Mouse (Mus musculus) MN1 (cell line): ENCODE measurements around the gene Cobll1.
A peak's percentile ranks its signal among the peaks of the same experiment; 100 is the strongest.

Experiments
- DNase-seq: peaks from one replicate; pipeline ENCODE4 v3.0.0-alpha.2; 2016; ENCODE audit warnings: low spot score

The Cobll1 gene

DNA sequence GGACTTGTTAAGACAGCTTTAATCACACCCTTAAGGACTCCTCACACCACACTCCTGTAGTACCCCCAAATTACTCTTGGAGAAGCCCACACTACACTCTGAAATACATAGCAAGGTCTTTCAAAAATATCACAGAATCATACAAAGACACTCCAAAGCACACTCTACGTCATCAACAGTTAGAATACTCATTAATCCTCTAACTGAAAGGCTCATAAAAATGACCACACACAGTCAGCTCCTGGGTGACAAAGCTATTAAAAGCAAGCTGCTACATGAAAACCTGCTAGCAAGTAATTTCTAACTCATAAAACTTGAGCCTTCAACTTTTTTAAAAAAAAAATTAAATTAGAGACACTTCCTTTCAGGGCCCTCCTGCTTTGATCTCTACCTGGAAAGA, 91.8 kb downstream of the Cobll1 start:
- DNase-seq = no peak

DNA sequence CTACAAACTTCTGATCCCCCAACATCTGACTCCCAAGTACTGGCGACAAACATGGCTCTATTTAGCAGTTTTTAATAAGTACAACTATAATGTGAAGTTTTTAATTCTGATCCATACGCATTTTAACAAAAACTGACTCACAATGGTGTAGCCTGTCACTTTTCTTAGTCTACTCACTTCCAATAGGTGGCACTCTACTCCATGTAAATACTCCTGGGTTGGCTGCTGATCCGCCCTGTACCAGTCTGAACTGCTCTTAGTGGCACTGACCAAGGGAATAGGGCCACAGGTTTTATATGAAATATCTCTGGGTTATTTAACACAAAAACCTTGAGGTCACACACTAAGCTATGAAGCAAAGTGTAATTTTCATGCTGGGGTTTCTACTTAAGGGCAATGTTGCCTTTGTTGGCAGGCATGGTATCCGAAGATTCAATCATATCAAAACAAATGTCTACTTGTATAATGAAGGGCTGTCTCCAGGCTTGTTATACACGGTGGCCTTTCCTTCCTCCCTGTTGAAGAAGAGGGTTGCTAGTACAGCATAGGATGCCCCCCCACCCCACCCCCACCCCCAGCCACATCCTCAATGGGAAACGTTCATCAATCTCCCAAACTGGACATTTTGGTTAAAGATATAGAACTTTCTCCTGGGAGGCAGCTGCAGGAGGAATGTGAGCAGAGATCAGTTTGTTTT, 93.6 kb downstream of the Cobll1 start:
- peak; percentile 46 for DNase-seq

DNA sequence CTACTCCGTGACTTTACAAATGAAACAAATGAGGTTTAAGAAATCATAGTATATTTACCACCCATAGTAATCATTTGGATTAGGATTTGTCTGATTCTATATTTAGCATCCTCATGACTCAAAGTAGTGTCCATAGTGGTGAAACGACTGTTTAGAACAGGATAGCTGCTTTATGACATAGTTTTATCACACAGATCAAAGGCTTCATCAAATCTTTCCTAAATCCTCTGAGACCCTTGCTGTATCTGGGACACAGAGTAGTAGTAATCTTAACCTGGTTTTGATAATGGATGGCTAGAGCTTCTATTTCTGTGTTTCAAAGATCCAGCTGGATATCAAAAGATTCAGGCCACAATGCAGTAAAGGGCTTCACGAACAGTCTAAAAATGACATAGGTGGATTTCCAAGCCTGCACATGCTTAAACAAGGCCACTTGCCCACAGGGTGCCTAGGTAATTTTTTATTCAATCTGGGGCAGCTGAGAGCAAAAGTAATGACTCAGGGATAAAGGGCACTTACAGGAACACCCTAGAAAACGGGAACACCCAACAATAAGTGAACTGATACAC, 98.0 kb downstream of the Cobll1 start:
- DNase-seq = no peak

DNA sequence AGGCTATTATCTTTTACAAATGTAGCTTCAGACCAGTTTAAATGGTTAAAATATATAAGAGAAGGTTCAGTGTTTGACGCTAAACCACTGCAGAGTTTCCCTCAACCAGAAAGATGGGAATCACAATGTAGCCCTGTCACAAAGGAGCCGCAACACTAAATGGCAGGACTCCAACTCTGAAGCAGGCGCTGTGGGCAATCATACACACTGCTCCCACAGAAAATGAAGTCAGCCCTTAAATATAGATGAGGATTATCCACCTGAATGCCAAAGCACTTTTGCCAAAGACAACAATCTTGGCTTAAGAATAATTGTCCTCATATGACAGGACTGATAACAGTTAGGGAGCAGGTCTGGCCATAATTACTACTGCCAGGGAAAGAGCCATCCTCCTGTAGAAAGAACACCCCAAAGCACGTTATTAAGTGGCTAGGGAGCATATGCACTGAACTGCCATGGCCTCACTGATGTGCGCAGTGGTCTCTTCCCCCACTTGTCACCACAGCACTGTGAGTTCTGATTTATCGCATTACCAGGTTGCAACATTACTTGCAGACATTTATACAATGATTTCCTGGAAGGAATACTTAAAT, 98.8 kb downstream of the Cobll1 start:
- DNase-seq = no peak

DNA sequence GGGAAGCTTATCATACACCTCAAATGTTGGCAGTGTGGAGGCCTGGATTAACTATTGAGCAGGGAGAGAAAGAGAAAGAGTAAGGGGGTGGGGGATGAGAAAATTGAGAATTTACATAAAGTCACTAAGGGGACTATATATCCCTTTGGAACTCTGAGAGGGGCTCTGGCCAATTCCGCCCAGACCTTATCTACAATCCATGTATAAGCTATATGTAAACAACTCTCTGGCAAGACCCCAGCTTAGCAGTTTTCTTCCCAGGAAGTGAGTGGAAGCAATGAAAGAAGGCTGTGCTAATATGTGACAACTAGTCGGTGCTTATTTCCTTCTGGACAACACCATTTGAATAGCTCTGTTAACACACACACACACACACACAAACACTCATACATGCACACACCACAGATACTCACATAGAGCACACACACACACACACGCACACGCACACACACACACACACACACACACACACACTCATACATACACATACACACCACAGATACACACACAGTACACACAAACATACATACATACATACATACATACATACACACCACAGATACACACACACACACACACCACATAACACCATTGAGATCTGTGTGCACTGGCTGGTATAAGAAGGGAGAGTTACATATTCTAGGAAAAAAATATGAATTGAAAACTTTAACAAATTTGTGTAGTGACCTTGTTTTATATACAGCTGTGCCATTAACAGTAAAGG, 99.4 kb downstream of the Cobll1 start:
- DNase-seq = no peak

DNA sequence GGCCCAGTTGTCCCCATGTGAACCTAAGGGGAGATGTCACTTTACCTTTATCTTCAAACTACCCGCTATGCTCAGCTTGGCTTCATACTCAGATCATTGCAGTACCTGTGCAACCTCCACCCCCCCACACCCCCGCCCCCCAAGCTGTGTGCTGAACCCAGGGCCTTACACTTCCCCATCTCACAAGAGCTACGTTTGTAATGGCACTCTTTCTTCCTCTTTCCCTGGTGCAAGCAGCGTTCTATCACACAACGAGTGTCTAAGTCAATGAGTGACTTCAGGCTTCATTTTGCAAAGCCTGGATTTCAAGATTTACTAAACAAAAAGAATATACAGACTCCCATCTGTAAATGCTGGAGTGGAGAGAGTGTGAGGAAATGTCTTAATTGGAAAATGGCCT, 100.2 kb downstream of the Cobll1 start:
- DNase-seq = no peak

DNA sequence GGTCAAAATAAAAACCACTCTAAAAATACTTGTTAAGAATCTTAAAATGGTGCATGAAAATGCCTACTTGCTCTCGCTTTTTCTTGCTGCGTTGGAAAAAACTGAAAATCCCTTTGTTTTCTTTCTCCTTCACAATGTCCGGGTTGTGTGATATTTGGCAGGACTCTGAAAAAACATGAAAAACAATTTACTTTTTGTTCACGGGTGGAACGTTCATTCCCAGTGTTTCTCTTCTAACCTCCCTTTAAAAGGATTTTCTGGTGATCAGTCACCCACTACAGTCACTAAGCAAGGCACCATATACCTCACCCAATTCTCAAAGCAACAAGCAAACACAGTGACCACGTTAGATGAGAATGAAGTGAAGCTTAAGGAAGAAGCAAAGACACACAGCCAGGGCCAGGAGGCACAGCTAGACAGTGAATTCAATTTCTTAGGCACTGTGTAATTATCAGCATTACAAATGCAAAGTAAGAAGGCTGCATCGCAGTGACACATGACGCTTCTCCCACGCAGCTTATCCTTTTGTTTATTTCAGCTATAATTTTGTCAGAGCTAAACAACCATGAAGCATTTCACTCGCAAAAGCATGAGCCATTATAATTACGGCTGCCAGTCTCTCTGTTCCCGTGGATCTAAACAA, 112.9 kb downstream of the Cobll1 start:
- no peak for DNase-seq

DNA sequence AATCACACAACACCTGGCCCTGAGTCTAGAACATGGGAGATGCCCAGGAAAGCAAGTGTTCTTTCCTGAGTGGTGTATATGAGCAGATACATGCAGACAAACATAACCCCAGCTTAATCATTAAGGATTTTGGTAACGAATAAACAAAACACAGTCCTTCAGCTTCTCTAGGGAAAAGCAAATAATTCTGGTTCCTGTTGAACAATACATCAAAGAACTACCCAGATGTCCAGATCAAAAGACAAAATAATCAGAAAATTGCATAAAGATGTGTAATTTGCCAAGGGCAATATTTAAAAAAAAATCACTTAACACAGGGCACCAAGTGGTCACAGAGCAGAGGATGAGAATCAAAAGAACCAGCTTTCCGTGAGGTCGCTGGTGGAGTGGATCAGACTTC, 115.5 kb downstream of the Cobll1 start:
- no peak for DNase-seq

DNA sequence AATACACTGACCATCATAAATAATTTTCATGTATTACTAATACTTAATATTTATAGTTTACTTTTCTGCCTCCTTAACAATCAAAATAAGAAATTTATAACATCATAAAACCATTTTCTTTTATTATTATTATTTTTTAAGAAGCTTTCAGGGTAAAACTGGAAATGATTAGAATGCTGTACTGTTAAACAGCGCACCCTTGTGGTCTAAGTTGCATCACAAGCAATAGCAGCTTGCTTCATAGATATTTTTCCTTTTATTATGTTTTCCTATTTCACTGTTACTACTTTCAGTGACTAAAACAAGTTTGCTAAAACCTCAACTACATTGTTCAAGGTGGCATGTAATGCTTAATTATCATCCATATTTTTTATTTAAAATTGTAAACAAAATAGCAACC, 117.8 kb downstream of the Cobll1 start:
- peak; percentile 43 for DNase-seq

DNA sequence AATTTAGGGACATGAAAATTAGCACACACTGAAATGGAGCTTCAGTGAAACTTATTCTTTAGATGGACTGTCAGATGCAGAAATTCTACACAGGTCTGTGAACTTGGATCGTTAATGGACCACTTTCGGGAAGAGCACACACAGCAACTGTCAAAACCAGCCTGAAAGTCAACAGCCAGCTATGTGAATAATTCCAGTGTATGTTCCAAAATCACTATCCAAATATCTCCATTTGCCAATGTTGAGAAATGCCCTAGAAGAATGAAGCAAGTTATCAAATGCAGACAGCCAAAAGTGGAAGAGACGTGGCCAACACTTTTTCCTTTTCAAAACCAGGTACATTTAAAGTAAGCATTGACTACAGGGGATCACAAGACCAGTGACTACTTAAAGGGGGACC, 118.2 kb downstream of the Cobll1 start:
- no peak for DNase-seq

DNA sequence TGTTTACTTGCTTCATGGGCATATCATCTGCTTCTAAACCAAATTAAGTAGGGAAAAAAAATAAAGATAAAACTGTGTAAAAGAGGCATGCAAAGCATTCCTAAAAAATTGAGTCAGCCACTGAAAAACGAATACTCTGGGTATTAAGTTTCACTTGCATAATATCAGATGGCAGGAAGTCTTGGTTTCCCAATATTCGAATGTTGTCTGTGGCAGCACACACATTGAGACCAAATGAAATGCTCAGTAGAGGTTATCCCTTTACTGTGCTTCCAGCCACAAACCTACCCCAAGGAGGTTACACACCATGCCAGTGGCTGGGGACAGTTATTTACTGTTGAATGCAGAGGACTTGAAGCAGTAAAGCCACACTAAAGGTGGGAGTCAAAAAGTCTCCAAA, 119.1 kb downstream of the Cobll1 start:
- DNase-seq = no peak

DNA sequence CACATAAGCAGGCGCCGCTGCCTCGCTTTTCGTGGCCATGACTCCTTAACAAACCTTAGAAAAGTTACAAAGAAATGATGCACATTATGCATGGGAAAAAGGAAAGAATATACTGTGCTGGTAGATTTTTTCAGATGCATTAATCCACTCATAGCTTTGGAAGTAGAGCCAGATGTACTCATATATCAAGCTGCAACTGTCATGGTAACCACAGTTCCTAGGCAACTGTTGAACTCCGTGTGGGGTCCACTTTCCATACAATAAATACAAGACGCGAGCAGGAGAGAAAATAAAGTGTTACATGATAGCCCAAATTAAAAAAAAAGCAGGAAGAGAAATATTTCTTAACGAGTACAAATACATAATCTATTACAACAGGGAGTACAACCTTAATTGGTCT, 119.5 kb downstream of the Cobll1 start:
- no peak for DNase-seq

DNA sequence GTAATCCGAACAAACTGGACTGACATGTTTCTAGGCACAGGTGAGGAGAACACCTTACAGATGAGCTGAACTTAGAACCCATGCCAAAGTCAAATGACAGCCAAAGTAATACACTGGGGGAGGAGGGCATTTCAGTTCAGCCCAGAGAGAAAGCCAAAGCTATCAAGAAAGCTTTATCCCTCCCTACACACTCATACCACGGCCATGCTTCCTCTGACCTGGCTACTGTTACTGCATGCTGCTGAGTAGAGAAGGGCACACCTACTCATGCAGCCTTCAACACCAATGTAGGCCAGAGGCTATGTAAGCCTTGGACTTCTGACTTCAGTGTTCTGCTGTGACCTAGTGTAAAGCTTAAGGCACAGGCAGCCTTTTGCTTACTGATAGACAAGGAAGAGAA, 120.1 kb downstream of the Cobll1 start:
- DNase-seq = no peak

DNA sequence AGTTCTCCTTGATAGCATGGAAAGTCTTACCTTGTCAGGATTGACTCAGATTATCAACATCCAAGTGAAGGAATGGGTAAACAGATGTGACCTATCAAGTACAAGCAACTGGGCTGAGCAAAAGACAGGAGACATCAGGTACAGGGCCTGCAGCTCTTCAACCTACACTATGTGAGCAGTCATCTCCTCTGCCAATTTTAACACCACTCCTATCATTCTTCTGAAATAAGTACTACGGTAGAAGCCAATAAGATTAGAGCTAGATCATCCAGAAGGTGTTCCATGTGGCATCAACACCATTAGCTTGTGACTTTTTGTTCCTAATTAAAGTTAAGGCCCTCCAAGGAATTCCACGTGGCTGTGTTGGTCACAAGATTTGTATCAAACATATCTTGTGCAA, 121.3 kb downstream of the Cobll1 start:
- DNase-seq = no peak

DNA sequence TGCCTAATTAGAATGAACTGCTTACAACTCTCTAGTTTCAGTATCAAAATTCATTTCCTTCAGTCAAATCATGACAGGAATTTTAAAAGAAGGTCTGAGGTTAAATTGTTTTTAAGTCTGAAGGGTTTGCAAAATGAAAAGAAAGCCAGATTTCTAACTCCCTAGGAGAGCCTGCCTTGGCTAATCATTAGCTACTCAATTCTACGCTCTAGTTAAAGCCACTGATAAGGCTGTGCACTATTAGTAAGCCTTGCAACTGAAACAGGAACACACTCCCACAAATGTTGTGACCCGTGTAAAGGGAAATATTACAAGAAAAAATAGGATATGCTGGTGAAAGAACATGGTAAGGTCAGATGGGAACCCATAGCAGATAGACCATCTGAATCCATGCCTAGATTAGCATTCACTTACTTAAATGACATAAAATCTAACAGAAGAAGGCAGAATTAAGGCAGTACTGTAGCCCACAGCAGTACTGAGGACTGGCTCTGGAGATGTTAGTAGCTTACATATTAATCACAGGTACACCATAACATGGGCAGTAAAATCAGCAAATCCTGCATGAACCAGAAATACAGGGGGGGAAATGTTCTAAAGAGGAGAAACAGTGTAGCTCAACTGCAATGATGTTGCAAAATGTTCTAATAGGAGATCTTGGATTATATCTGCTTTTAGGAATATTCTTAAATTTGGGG, 122.6 kb downstream of the Cobll1 start:
- no peak for DNase-seq

DNA sequence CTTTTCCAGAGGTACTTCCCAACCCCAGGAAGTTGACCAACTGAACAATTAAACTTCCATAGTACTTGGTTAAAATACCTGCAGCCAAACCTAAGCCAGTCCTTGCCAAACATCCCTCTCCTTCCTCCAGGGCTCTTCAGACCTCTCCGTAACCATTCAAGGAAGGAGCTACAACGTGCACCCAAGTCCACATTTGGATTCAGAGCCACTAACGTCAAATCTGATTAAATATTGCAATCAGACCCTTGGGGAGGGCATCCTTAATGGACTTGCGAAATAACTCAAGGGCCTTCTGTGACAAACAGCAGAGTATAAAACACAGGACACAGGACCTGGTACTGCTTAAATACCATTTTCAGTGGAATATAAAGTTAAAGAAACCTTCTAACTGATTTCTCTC, 126.0 kb downstream of the Cobll1 start:
- no peak for DNase-seq

DNA sequence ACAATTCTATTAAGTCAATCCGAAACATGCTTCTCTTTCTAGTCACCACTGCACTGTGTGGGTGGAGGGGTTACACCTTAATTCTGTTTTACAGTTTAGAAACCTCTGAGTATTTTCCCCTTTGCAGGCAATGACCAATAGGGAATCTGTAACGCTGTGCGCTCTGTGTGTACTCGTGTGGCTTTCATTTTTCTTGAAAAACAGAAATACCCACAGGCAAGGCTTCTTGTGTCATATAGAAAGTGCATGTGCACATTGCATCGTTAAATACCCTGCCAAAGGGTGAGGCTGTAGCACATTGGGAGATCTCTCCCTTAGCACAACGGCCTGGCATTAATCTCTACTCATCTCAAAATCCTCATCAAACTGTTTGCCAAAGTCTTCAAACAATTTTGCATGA, 134.6 kb downstream of the Cobll1 start:
- DNase-seq = no peak

DNA sequence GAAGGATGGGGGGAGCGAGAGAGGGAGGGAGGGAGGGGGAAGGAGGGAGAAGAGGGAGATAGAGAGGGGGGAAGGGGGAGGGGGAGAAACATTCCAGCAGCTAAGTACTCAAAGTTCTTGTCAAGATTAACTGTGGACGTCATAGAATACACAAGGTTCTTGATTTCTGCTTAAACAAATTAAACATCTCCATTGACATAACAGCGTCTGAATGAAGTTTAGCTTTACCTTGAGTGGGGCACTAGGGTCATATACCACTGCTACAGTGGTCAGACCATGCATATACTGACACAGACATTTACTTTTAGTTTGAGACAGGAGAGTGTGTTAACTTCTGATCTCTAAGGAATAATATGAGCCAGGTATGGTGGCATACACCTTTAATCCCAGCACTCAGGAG, 135.4 kb downstream of the Cobll1 start:
- DNase-seq = no peak

DNA sequence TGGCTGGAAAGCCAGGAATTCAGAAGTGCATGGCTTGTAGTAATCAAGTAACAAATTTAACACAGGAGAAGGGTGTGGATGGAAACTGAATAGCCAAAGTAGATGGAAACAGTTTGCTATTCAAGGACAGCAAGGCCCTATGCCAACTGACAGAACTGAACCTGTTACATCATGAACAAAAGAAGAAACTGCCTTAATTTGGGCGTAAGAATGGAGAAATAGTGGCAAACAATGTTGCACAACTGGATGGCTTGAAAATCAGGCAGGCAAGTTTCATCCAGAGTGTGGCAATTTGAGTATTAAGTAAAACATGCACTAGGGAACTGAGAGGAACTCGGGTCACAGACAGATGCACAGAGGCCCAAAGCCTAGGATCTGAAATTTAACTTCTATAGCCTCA, 137.8 kb downstream of the Cobll1 start:
- no peak for DNase-seq

DNA sequence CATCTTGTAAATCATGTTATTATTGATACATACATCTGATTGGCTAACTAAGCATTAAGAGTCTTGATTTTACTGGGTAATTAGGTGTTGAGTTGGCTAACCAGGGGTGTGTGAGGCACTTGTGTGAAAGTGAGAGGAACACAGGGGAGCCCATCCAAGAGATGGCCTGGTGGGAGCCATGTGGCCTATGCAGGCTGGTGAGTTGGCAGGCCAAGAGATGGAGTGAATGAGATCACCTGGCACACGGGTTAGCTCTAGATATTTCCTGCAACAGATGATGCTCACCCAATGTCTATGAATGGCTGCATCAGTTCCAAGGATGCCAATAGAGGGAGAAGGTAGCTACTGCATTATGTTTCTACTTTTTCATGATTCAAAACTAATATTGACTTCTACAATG, 139.2 kb downstream of the Cobll1 start:
- DNase-seq = no peak

DNA sequence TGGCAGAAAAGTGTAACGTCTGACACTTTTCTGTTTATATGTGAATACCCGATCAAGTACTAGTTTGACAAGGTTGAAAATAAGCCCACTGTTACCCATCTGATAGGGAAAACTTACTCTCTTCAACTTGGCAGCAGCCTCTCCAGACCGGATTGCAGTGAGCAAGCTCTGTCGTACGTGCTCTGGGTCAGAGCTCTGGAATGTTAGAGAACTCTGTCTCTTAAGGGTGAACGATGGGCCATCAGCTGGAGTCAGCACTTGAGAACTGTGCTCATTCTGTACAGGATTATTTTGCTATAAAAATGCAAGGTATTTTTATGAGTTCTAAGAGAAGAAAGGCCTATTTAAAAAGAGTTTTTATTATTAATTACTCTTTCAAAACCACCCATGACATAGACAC, 143.6 kb downstream of the Cobll1 start:
- no peak for DNase-seq

DNA sequence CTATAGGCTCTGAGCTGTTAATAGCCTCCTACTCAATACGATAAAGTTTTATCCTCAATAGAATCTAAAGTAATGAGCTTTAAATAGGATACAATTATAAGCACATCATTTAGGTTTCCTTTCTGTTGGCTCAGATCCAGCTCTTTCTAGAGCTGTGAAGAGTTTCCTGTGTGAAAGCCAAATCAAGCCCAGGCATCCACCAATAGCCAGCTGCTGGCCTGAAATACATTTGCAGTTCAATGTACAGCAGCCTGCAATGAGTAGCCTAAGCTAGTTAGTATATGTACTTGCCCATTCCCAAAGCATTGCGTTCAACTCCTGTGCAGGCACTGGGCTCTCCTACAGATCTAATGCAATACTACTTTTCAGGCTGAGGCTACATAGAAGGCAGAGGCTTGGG, 145.2 kb downstream of the Cobll1 start:
- DNase-seq = peak; percentile 16
